Mouse (Mus musculus) liver, embryonic 16.5 days (tissue): ENCODE data around the gene Mybbp1a. TPM values are rescaled to one million over a fixed set of nuclear protein-coding genes. Genes with fewer than 3 reads are reported as not detected.
A peak's percentile ranks its signal among the peaks of the same experiment; 100 is the strongest.

ENCODE experiments used
- ATAC-seq: fragments of 200-750 bp; cut with Nextera tagmentation; 2 replicates; pipeline ENCODE4 v1.8.0; 2017; ENCODE audit warnings: low read depth, mild to moderate bottlenecking, moderate number of reproducible peaks, moderate library complexity
- H3K27ac ChIP-seq: fragments of 300-500 bp; sonication (generic); 2 replicates; pipeline ENCODE4 v1.5.1; 2014; ENCODE audit warnings: mild to moderate bottlenecking, low read length
- H3K27me3 ChIP-seq: fragments of 300-500 bp; sonication (generic); 2 replicates; pipeline ENCODE4 v1.6.1; 2014; ENCODE audit warnings: low read depth, low read length, mixed read lengths; ENCODE audit not compliant: control insufficient read depth, insufficient read depth
- H3K36me3 ChIP-seq: fragments of 300-500 bp; sonication (generic); 2 replicates; pipeline ENCODE4 v1.6.1; 2014; ENCODE audit warnings: mild to moderate bottlenecking; ENCODE audit not compliant: control insufficient read depth, insufficient read depth
- H3K4me1 ChIP-seq: fragments of 300-500 bp; sonication (generic); 2 replicates; pipeline ENCODE4 v1.6.1; 2014; ENCODE audit warnings: low read depth, low read length, mixed read lengths; ENCODE audit not compliant: control insufficient read depth
- H3K4me2 ChIP-seq: fragments of 300-500 bp; sonication (generic); 2 replicates; pipeline ENCODE4 v1.6.1; 2014; ENCODE audit warnings: low read depth, low read length, mixed read lengths
- H3K4me3 ChIP-seq: fragments of 300-500 bp; sonication (generic); 2 replicates; pipeline ENCODE4 v1.5.1; 2014; ENCODE audit warnings: low read depth, mild to moderate bottlenecking, low read length
- H3K9ac ChIP-seq: fragments of 300-500 bp; sonication (generic); 2 replicates; pipeline ENCODE4 v1.6.1; 2014; ENCODE audit warnings: low read depth, low read length
- H3K9me3 ChIP-seq: fragments of 300-500 bp; sonication (generic); replicated peaks from 2 replicates; pipeline ENCODE4 v1.6.1; 2016; ENCODE audit warnings: low read length; ENCODE audit not compliant: control insufficient read depth
- WGBS: fragments of 180-500 bp; shearing (Covaris S2); extraction: QIAGEN DNeasy Blood & Tissue Kit; methylation state at CpG from one replicate; pipeline ENCODE4 v1.1.7; 2014; ENCODE audit not compliant: insufficient replicate concordance; 5-methylcytosine and 5-hydroxymethylcytosine counted together
- polyA plus RNA-seq: library from polyadenylated mRNA; unstranded; fragments of >200 nt; fragmentation: Nextera tagmentation; extraction: Ambion mirVana; gene quantifications from 2 replicates; pipeline ENCODE4 v1.2.1, GENCODE M21; 2015

Gene Mybbp1a
- polyA plus RNA-seq, 1 experiment from 2014 or later = 68.2 TPM

DNA sequence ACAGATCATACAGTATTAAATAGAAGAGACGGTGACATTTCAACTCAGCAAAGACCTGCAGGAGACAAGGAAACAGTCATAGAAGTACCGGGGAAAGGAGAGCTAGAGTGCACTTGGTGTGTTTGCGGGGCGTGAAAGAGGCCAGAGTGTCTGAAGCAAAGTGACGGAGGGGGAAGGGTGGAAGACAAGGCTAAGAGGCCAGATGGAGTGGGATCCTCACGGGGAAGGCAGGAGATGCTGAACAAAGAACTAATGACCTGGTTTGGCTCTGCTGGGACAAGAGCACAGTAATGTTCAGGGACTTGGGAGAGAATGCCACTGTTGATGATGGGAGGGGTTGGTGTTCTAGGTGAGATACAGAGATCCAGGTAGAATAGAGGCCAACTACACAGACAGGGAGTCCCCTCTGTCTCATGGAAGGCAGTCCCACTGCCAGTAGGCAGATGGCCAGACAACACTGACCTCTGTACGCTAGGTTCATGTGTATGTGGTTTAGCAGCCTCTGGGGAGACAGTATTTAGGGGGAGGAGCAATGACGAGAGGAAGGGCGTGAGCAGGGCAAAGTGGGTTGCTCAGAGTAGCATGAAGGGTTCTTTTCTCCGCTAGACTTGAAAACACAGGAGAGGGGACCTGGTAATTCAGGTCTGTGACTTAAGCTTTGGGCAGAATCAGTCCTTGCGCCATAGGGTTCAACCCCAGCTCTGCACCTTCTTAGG is 25.0 kb downstream of the Mybbp1a start:
- peaks cover 53% of the 10 kb centered on the region for H3K4me1 ChIP-seq
- 53% methylated on average over 11 of the region's 11 CpGs for WGBS
- peak overlapping the region; percentile 51 for H3K27ac ChIP-seq
- ATAC-seq = peak; percentile 69
- H3K4me3 ChIP-seq = no peak overlapping the region
- no peak overlapping the region for H3K9ac ChIP-seq
- peak overlapping the region; percentile 13 for H3K4me2 ChIP-seq
- H3K36me3 ChIP-seq = no peaks in the 10 kb centered on the region
- no peaks in the 10 kb centered on the region for H3K27me3 ChIP-seq
- H3K9me3 ChIP-seq = no peaks in the 10 kb centered on the region

DNA sequence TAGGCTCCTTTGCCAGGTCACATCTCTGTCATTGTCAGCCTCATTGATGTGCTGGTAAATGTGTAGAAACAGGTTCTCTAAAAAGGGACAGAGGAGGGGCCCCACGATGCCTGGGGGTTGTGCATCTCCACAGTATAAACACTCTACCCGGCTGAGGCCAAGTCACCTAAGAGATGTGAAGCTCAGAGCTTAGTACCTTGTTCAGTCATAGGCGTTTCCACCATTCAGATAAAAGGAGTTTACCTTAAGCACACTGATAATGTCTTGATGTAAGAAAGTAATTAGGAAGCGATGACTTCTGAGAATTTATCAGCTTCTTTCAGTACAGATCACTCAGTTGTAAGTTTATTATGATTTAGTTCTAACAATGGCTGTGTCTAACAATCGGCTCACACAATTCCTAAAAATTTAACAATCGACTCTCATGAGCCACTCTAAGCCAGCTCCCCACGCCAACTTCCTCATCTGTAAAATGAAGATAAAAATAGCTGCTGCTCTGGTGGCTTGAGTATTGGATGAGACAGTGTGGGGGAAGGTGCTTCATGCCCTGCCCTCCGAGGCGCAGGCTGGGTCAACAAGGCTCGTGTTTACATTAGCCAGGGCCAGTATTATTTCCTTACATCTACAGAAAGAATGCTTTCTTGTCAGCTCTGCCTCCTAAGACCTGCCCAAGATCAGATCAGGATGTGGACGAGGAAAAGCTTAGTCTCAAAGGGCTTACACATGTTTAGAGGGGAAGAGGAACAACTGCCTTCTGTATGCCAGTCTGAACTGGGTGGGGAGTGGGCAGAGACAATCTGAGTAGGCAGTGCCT is 25.7 kb downstream of the Mybbp1a start:
- Histone ChIP-seq H3K4me1 (peaks cover 58% of the 10 kb centered on the region), H3K27me3 (no peaks in the 10 kb centered on the region), H3K36me3 (no peaks in the 10 kb centered on the region), H3K4me3 (peak overlapping the region; percentile 4; the same call in 1 of the 2 replicates), H3K4me2 (peak overlapping the region; percentile 13), H3K27ac (peak overlapping the region; percentile 51), H3K9me3 (no peaks in the 10 kb centered on the region), H3K9ac (no peak overlapping the region)
- 3% methylated on average over 11 of the region's 11 CpGs for WGBS
- peak; percentile 66 for ATAC-seq

DNA sequence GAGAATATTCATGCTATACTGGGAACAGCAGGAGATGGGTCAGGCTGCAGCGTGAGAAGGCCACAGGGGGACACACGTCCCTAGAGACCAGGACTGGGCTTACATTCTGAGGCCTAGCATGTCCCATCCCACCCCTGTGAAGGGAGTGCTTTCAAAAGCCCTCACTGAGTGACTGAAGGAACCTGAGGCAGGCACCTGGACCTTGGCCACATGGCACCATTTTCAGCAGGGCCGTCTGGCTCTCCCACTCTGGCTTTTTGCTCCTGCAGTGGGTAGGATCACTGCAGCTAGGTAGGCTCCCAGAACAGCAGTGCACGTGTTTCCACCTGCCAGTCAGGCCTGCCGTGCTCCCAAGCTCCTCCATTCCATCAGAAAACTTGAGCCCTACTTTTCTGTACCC is 27.4 kb downstream of the Mybbp1a start:
- Histone ChIP-seq H3K27me3 (no peaks in the 10 kb centered on the region), H3K4me1 (peaks cover 58% of the 10 kb centered on the region), H3K4me3 (no peak overlapping the region), H3K27ac (peak overlapping the region; percentile 42), H3K4me2 (no peak overlapping the region), H3K9ac (no peak overlapping the region; the same call in 1 of the 2 replicates), H3K36me3 (no peaks in the 10 kb centered on the region), H3K9me3 (no peaks in the 10 kb centered on the region)
- 65% methylated on average over 5 of the region's 5 CpGs for WGBS
- ATAC-seq = no peak

DNA sequence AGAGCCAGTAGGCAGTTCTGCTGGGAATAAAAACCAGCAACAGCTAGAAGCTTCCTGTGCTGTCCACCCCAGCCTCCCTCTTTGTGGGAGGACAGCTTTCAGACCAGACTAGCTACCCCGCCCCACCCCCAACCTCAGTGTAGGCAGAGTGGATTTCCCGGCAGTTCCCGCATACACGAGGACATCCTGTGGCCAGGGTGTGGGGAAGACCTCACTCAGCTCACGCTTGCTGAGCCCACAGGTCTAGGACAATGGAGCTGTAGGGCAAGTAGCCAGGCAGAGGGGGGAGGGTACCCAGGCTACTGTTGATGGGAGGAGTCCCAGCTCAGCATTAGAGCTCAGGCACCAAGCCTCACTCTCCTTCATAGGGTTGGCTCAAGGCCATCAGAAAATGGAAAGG is 28.1 kb downstream of the Mybbp1a start:
- ATAC-seq = peak; percentile 59
- H3K27me3 ChIP-seq = no peaks in the 10 kb centered on the region
- H3K9ac ChIP-seq = no peak overlapping the region; the same call in 1 of the 2 replicates
- H3K4me2 ChIP-seq = no peak overlapping the region
- H3K4me3 ChIP-seq = no peak overlapping the region
- 16% methylated on average over 5 of the region's 5 CpGs for WGBS
- H3K27ac ChIP-seq = peak overlapping the region; percentile 64
- H3K36me3 ChIP-seq = no peaks in the 10 kb centered on the region
- peaks cover 58% of the 10 kb centered on the region for H3K4me1 ChIP-seq
- H3K9me3 ChIP-seq = no peaks in the 10 kb centered on the region

DNA sequence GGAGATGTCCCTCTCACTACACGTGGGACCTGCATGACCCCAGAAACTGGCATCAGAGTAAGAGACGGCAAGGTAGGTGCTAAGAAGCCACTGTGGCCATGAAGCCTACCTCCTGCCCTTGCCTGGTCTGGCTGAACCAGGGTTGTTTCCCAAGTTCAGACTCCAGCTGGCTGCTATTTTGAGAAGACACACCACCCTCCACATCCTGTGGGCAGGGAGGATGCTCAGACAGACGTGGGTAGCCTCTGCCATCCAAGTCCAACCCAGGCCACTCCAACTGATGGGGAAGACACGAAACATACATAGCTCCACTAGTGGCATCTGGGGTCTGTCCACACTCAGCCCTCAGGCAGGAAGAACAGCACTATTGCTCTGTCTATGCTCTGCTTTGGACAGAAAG is 28.8 kb downstream of the Mybbp1a start:
- H3K4me2 ChIP-seq = no peak overlapping the region
- H3K27me3 ChIP-seq = no peaks in the 10 kb centered on the region
- H3K4me3 ChIP-seq = no peak overlapping the region
- no peak overlapping the region for H3K9ac ChIP-seq
- H3K4me1 ChIP-seq = peaks cover 63% of the 10 kb centered on the region
- no peaks in the 10 kb centered on the region for H3K36me3 ChIP-seq
- 43% methylated on average over 4 of the region's 4 CpGs for whole genome bisulfite sequencing
- ATAC-seq = no peak
- peak overlapping the region; percentile 44; the same call in 1 of the 2 replicates for H3K27ac ChIP-seq
- no peaks in the 10 kb centered on the region for H3K9me3 ChIP-seq

DNA sequence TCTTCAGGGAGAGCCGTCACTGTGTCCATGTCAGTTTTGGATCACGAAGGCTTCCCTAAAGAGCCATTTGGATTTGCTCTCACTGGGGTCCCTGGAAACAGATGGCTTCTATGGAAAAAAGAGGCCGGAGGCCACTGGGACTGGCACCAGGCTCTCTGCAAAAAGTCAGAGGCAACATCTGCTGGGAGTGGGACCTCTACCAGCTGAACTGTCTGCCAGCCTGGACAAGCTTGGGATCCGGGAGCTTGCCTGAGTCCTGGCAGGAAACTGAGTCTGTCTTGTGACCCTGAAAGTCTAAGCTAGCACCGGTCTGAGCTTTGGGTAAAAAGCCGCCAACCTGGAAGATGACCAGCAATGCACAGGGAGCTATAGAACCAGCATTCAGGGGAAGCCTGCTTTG is 30.2 kb downstream of the Mybbp1a start:
- ATAC-seq = no peak
- H3K9ac ChIP-seq = no peak overlapping the region
- H3K4me3 ChIP-seq = no peak overlapping the region
- no peaks in the 10 kb centered on the region for H3K36me3 ChIP-seq
- H3K27me3 ChIP-seq = no peaks in the 10 kb centered on the region
- no peaks in the 10 kb centered on the region for H3K9me3 ChIP-seq
- no peak overlapping the region for H3K27ac ChIP-seq
- WGBS = 74% methylated on average over 6 of the region's 6 CpGs
- H3K4me2 ChIP-seq = no peak overlapping the region
- H3K4me1 ChIP-seq = peaks cover 68% of the 10 kb centered on the region

DNA sequence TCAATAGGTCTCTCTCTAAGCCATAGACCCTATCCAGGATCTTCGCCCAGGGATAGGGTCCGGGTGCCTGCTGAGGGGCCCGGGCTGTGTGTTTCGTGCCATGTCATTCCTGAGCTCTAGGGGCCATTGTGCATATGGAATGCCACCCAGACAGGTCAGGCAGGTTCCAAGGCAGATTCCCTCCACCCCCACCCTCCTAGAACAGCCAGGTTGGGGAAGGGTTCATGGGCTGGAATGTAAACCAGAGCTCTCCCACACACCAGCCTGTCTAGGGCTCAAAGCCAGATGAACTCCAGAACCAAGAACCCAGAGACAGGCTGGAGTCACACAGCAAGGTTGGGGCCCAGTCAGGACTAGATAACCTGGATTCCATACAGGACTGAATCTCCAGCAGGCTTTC is 32.4 kb downstream of the Mybbp1a start:
- H3K27ac ChIP-seq = no peak overlapping the region
- H3K36me3 ChIP-seq = no peaks in the 10 kb centered on the region
- H3K4me3 ChIP-seq = no peak overlapping the region
- ATAC-seq = no peak
- 70% methylated on average over 4 of the region's 4 CpGs for WGBS
- 0 out of 2 replicates have a peak overlapping the region, but pooled peaks have one; percentile 42 for H3K4me2 ChIP-seq
- H3K9me3 ChIP-seq = no peaks in the 10 kb centered on the region
- H3K9ac ChIP-seq = no peak overlapping the region
- no peaks in the 10 kb centered on the region for H3K27me3 ChIP-seq
- H3K4me1 ChIP-seq = peaks cover 60% of the 10 kb centered on the region

DNA sequence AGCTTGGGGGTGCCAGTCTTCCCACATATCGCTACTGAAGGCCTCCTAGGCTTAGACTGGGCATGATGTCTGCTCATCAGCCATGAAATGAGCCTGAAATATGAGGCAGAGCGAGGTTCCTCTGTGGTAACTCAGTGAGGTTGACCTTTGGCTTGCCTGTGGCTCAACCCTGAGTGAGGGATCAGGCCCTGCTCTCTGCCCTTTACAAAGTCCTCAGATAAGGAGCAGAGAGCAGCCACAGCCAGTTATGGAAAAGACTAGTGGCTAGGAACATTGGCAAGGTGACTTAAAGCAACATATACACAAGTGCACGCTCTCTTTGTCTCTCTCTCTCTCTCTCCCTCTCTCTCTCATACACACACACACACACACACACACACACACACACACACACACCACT is 33.8 kb downstream of the Mybbp1a start:
- Histone ChIP-seq H3K4me2 (peak overlapping the region; percentile 42), H3K4me3 (no peak overlapping the region), H3K4me1 (peaks cover 52% of the 10 kb centered on the region), H3K9ac (no peak overlapping the region), H3K9me3 (no peaks in the 10 kb centered on the region), H3K27ac (peak overlapping the region; percentile 86), H3K36me3 (no peaks in the 10 kb centered on the region), H3K27me3 (no peaks in the 10 kb centered on the region)
- ATAC-seq = peak; percentile 81
- 34% methylated on average over 3 of the region's 3 CpGs for WGBS

DNA sequence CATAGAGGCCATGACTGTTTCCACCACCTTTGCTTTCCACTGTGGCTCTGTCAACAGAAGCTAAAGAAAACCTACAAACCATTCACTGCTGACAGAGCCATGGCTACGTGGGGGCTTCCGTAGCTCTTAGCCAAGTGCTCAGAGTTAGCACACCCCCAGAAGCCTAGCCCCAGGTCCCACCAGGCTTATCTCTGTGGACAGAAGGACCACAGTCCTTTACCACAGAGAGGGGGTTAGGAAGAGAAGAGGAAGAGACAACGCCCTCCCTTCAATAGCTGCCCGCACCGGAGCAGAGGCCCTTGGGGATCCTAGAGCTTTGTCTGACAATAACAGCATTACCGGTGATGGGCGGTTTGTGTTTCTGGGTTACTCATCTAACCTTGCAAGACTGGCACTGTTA is 34.3 kb downstream of the Mybbp1a start:
- Histone ChIP-seq H3K9me3 (no peaks in the 10 kb centered on the region), H3K4me2 (0 out of 2 replicates have a peak overlapping the region, but pooled peaks have one; percentile 42), H3K9ac (no peak overlapping the region), H3K4me3 (no peak overlapping the region), H3K4me1 (peaks cover 48% of the 10 kb centered on the region), H3K27ac (peak overlapping the region; percentile 86), H3K36me3 (no peaks in the 10 kb centered on the region), H3K27me3 (no peaks in the 10 kb centered on the region)
- peak; percentile 50 for ATAC-seq
- WGBS = 8% methylated on average over 7 of the region's 7 CpGs
